7 mouse cellular contexts compared by ENCODE assay signal in the genomic region with DNA sequence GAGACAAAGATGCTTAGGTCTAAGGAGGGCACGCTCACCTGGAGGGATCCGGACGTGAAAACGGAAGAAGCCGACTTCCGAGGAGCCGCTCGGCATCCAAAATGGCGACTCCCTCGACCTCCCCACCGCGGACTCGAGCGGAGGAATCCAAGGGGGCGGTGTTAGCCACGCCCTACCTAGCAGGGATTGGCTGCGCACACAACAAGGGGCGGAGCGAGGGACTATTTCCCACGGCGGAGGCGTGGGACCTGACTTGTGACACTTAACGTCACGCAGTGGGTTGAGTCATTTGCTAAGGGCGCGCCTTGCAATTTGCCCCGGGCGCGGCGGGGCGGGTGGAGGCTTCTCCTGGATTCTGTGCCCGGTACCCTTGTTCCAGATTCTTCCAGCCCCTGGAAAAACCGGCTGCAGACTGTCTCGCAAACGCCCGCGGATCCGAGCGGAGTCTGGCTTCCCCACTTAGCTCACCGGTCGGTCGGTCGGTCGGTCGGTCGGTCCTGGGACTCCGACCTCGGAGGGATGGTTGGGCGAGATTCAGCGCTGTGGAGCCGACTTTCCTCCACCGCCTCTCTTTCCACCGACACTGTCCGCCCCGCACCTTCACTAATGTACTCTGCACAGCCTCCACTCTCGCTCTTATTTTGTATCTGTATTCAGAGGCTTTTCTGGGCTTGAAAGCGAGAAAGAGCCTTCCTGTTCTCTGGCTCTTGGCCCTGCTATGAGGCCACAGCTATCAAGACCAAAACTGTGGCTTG. TPM values are rescaled to one million over a fixed set of nuclear protein-coding genes. Genes with fewer than 3 reads are reported as not detected.
DNase-seq lines count a peak whose midpoint lies in the region; ATAC-seq and TF ChIP-seq lines count a peak whose summit lies in the region.

A gene (minus strand): TSS at position 115 of the 755 bp plus-strand sequence.

- peaks cover 29% of the 10 kb centered on the region for H3K4me1 ChIP-seq in embryonic facial prominence, embryonic 10.5 days
- peaks cover 8% of the 10 kb centered on the region; the same call in 1 of the 2 replicates for H3K4me1 ChIP-seq in intestine, postnatal 0 days (replicated peaks; ENCODE audit: control insufficient read depth, insufficient read depth, low read length)
- H3K4me1 ChIP-seq in midbrain, embryonic 12.5 days, result peaks cover 23% of the 10 kb centered on the region
- peaks cover 12% of the 10 kb centered on the region; the same call in 1 of the 2 replicates for H3K4me1 ChIP-seq in small intestine, adult 2 months (ENCODE audit: control insufficient read depth, insufficient read depth, insufficient read length, low read length)

- intact Hi-C loops in left cerebral cortex, postnatal 4 days (cut with DNase I), result no loop called here

- no peak; the same call in 1 of the 2 replicates for TF ChIP-seq CTCF in intestine, postnatal 0 days (IDR thresholded peaks at IDR 0.05; ENCODE audit: low read depth)
- no peak for TF ChIP-seq CTCF in small intestine, adult 2 months (IDR thresholded peaks at IDR 0.05; ENCODE audit: extremely low read depth, insufficient read length, insufficient replicate concordance, low read depth, low read length)

- ATAC-seq in intestine, postnatal 0 days, result peak; percentile 98
- ATAC-seq in midbrain, embryonic 12.5 days (ENCODE audit: low FRiP score, low read depth), result peak; percentile 98

- peak within 1 kb of the TSS; percentile 87 for H3K4me2 ChIP-seq in intestine, postnatal 0 days (replicated peaks; ENCODE audit: low read depth)
- H3K4me2 ChIP-seq in midbrain, embryonic 12.5 days (replicated peaks), result peak within 1 kb of the TSS; percentile 76

- H3K9me3 ChIP-seq in embryonic facial prominence, embryonic 10.5 days, result no peaks in the 10 kb centered on the region
- no peaks in the 10 kb centered on the region for H3K9me3 ChIP-seq in intestine, postnatal 0 days (ENCODE audit: control insufficient read depth)
- no peaks in the 10 kb centered on the region for H3K9me3 ChIP-seq in midbrain, embryonic 12.5 days

- peak; percentile 85 for TF ChIP-seq POLR2A in small intestine, adult 2 months (IDR thresholded peaks at IDR 0.05; ENCODE audit: low read depth, low read length)

- under 1% methylated on average over 57 of the region's 57 CpGs for WGBS in embryonic facial prominence, embryonic 10.5 days
- WGBS in intestine, postnatal 0 days, result under 1% methylated on average over 57 of the region's 57 CpGs
- under 1% methylated on average over 57 of the region's 57 CpGs for WGBS in midbrain, embryonic 12.5 days
- WGBS in small intestine, adult 2 months, result under 1% methylated on average over 57 of the region's 57 CpGs

- H3K9ac ChIP-seq in intestine, postnatal 0 days (ENCODE audit: low read depth, low read length), result peak within 1 kb of the TSS; percentile 89
- peak within 1 kb of the TSS; percentile 94 for H3K9ac ChIP-seq in midbrain, embryonic 12.5 days (replicated peaks)

- DNase-seq in adrenal gland, postnatal 10 days, result peak; percentile 99
- peak; percentile 98 for DNase-seq in embryonic facial prominence, embryonic 10.5 days (ENCODE audit: low spot score)
- DNase-seq in gonadal fat pad, adult 2 months (ENCODE audit: low read depth), result peak; percentile 85
- DNase-seq in left cerebral cortex, postnatal 4 days, result peak; percentile 98

- H3K27me3 ChIP-seq in embryonic facial prominence, embryonic 10.5 days (replicated peaks; ENCODE audit: low read depth, poor library complexity, severe bottlenecking), result 0 out of 2 replicates have a peak, but pooled peaks cover 3% of the 10 kb centered on the region
- H3K27me3 ChIP-seq in intestine, postnatal 0 days (replicated peaks; ENCODE audit: control insufficient read depth, insufficient read depth, low read length), result no peaks in the 10 kb centered on the region
- peaks cover 7% of the 10 kb centered on the region for H3K27me3 ChIP-seq in midbrain, embryonic 12.5 days
- no peaks in the 10 kb centered on the region for H3K27me3 ChIP-seq in small intestine, adult 2 months (ENCODE audit: control insufficient read depth, insufficient read depth, low read length)

- peak within 1 kb of the TSS; percentile 96 for H3K27ac ChIP-seq in embryonic facial prominence, embryonic 10.5 days (replicated peaks)
- peak within 1 kb of the TSS; percentile 87 for H3K27ac ChIP-seq in intestine, postnatal 0 days (ENCODE audit: low read depth, low read length)
- peak within 1 kb of the TSS; percentile 79 for H3K27ac ChIP-seq in midbrain, embryonic 12.5 days (replicated peaks)
- H3K27ac ChIP-seq in small intestine, adult 2 months (ENCODE audit: insufficient read depth, low read depth, low read length), result peak within 1 kb of the TSS; percentile 82

- peaks cover 19% of the 10 kb centered on the region for H3K36me3 ChIP-seq in embryonic facial prominence, embryonic 10.5 days (replicated peaks)
- H3K36me3 ChIP-seq in intestine, postnatal 0 days (ENCODE audit: control insufficient read depth, insufficient read depth), result no peaks in the 10 kb centered on the region
- H3K36me3 ChIP-seq in midbrain, embryonic 12.5 days, result 0 out of 2 replicates have a peak, but pooled peaks cover 4% of the 10 kb centered on the region
- H3K36me3 ChIP-seq in small intestine, adult 2 months (ENCODE audit: control insufficient read depth, insufficient read depth, low read length), result no peaks in the 10 kb centered on the region

- peak within 1 kb of the TSS; percentile 99 for H3K4me3 ChIP-seq in embryonic facial prominence, embryonic 10.5 days
- peak within 1 kb of the TSS; percentile 93 for H3K4me3 ChIP-seq in intestine, postnatal 0 days (ENCODE audit: low read depth, low read length)
- peak within 1 kb of the TSS; percentile 94 for H3K4me3 ChIP-seq in midbrain, embryonic 12.5 days
- H3K4me3 ChIP-seq in small intestine, adult 2 months (ENCODE audit: low read depth, low read length), result peak within 1 kb of the TSS; percentile 75

RNA-seq across cellular contexts. Expression of the gene that starts here (rescaled TPM):
- total RNA-seq in adrenal gland, postnatal 10 days (2021), result 10 to 100 TPM; 71.9 to 78.1 TPM
- 141 and 149 TPM in 2 replicates for polyA plus RNA-seq in embryonic facial prominence, embryonic 10.5 days (2016; fragmentation: Nextera tagmentation; extraction: Ambion mirVana)
- polyA plus RNA-seq in gonadal fat pad, adult 2 months (2012; rRNA removed), result 53.2 and 58.4 TPM in 2 replicates
- polyA plus RNA-seq in intestine, postnatal 0 days (2015; fragmentation: Nextera tagmentation; extraction: Ambion mirVana), result 86.9 and 88.1 TPM in 2 replicates
- 10 to 100 TPM; 85.9 to 89.9 TPM for total RNA-seq in left cerebral cortex, postnatal 4 days (2021)
- polyA plus RNA-seq in midbrain, embryonic 12.5 days (2016; fragmentation: Nextera tagmentation; extraction: Ambion mirVana), result 172 and 181 TPM in 2 replicates
- 14.4 and 30.3 TPM in 2 replicates for polyA plus RNA-seq in small intestine, adult 2 months (2012; rRNA removed)

Comparison
In these comparisons a context has a peak if more than half of its experiments do, and no peak if none do; other contexts are left out.
1. Peak in every context shown above with its lines: DNase-seq, ATAC-seq, H3K4me3 ChIP-seq and H3K27ac ChIP-seq.